Mouse (Mus musculus): ENCODE measurements at regions not wholly inside any gene's neighbourhood (a gene's known extent, or its start where the extent isn't known, plus 50 kb on each side); places are given as distances from the start of the nearest gene placed in this dataset.

- TF ChIP-seq NRF1 (IDR thresholded peaks at IDR 0.05; ENCODE audit: low read depth, low read length) (no peak), BHLHE40 (IDR thresholded peaks at IDR 0.05; ENCODE audit: low read depth, low read length) (no peak), USF1 (IDR thresholded peaks at IDR 0.05; ENCODE audit: low read depth, low read length) (no peak)
Measured at GRCm38 (mm10) chr3:66649271-66649670, 331.9 kb upstream of the Rsrc1 start.
